Mouse (Mus musculus) bone marrow, adult 2 months (tissue): Measurements from ENCODE around the gene Ccdc87.

Experiments used
- CTCF ChIP-seq: fragments of 200-500 bp; IDR thresholded peaks from 2 replicates; pipeline ENCODE4 v1.5.1; 2011; ENCODE audit warnings: low read length, control low read depth; ENCODE audit not compliant: control insufficient read depth, insufficient read depth
- POLR2A ChIP-seq: fragments of 200-500 bp; IDR thresholded peaks from 2 replicates; pipeline ENCODE4 v1.6.1; 2011; ENCODE audit warnings: low read depth, mild to moderate bottlenecking, control low read depth, low read length, borderline replicate concordance; ENCODE audit not compliant: control insufficient read depth

GRCm38 (mm10) chr19:4855951-4856350, 16.8 kb downstream of the Ccdc87 start:
- TF ChIP-seq POLR2A = no peak
- TF ChIP-seq CTCF = no peak
